Mouse (Mus musculus): ENCODE data around the gene Npvf. TPM values are rescaled to one million over a fixed set of nuclear protein-coding genes. Genes with fewer than 3 reads are reported as not detected.

Gene Npvf
- polyA plus RNA-seq (2012; rRNA removed): 0.06 TPM in 1 of 2 replicates, not detected in the other

GRCm38 (mm10) chr6:50654356-50654755 lies at the start of gene Npvf:
TSS of gene Npvf (minus strand) at chr6:50654439.

Other genes with a start within 250 kb of the Npvf start
- 9.6 and 11.7 TPM in 2 replicates for gene Osbpl3, start 198.2 kb downstream of the Npvf start, polyA plus RNA-seq (2012; rRNA removed)
- gene Cycs, start 87.9 kb downstream of the Npvf start, polyA plus RNA-seq (2012; rRNA removed): 50.3 TPM in 2 replicates
- 0.74 and 1.2 TPM in 2 replicates for gene 4921507P07Rik, start 57.8 kb downstream of the Npvf start, polyA plus RNA-seq (2012; rRNA removed)